Mouse (Mus musculus) lung, adult 2 months (tissue): ENCODE data around the gene Tox2.

Experiments
- CTCF ChIP-seq: fragments of 200-500 bp; IDR thresholded peaks from 2 replicates; pipeline ENCODE4 v1.5.1; 2011; ENCODE audit warnings: mild to moderate bottlenecking, low read length, control low read depth; ENCODE audit not compliant: insufficient read depth
- POLR2A ChIP-seq: fragments of 200-500 bp; IDR thresholded peaks from 2 replicates; pipeline ENCODE4 v1.6.1; 2011; ENCODE audit warnings: low read depth, mild to moderate bottlenecking, control low read depth, low read length, borderline replicate concordance; ENCODE audit errors: extremely low read depth

GRCm38 (mm10) chr2:163318777-163319176, 115.9 kb downstream of the Tox2 start:
- no peak for TF ChIP-seq POLR2A
- no peak for TF ChIP-seq CTCF
